Mouse (Mus musculus) kidney, adult 2 months (tissue): ENCODE measurements around the gene Plekhm3. TPM values are rescaled to one million over a fixed set of nuclear protein-coding genes. Genes with fewer than 3 reads are reported as not detected.

ENCODE experiments used
- DNase-seq: peaks from one replicate; pipeline ENCODE4 v3.0.0; 2021
- H3K27ac ChIP-seq: fragments of 200-500 bp; 2 replicates; pipeline ENCODE4 v1.5.1; 2012; ENCODE audit warnings: low read depth, low read length, control low read depth, inconsistent platforms; ENCODE audit not compliant: insufficient read depth
- H3K27me3 ChIP-seq: fragments of 200-500 bp; replicated peaks from 2 replicates; pipeline ENCODE4 v1.6.1; 2012; ENCODE audit warnings: mild to moderate bottlenecking, moderate library complexity, low read length, inconsistent platforms; ENCODE audit not compliant: control insufficient read depth, insufficient read depth
- H3K36me3 ChIP-seq: fragments of 200-500 bp; 2 replicates; pipeline ENCODE4 v1.6.1; 2012; ENCODE audit warnings: mild to moderate bottlenecking, moderate library complexity, low read length, inconsistent platforms; ENCODE audit not compliant: control insufficient read depth, insufficient read depth
- H3K4me1 ChIP-seq: fragments of 200-500 bp; 2 replicates; pipeline ENCODE4 v1.6.1; 2011; ENCODE audit warnings: low read length; ENCODE audit not compliant: control insufficient read depth, insufficient read depth
- H3K4me3 ChIP-seq: fragments of 200-500 bp; 2 replicates; pipeline ENCODE4 v1.5.1; 2011; ENCODE audit warnings: mild to moderate bottlenecking, low read depth, low read length, control low read depth; ENCODE audit not compliant: insufficient read depth
- CTCF ChIP-seq: fragments of 200-500 bp; conservative IDR thresholded peaks from 2 replicates; pipeline ENCODE4 v1.5.1; 2011; ENCODE audit warnings: low read depth, mild to moderate bottlenecking, control low read depth, low read length, moderate library complexity, mixed read lengths; ENCODE audit not compliant: insufficient read depth, insufficient read length
- POLR2A ChIP-seq: fragments of 200-500 bp; IDR thresholded peaks from one replicate; pipeline ENCODE4 v1.6.1; 2011; ENCODE audit warnings: low read depth, low read length, control low read depth
- WGBS: fragments of 180-500 bp; shearing (Covaris S2); methylation state at CpG from one replicate; pipeline ENCODE4 v1.1.7; 2018; 5-methylcytosine and 5-hydroxymethylcytosine counted together
- polyA plus RNA-seq: library from polyadenylated mRNA; depleted of rRNA; stranded (reverse); fragments of >200 nt; gene quantifications from 2 replicates; pipeline ENCODE4 v1.2.3, GENCODE M21; 2012

Plekhm3 gene
- polyA plus RNA-seq, 1 experiment = 3.3 TPM

GRCm38 (mm10) chr1:64847565-64847964, 109.1 kb downstream of the Plekhm3 start:
- Histone ChIP-seq H3K27me3 (no peaks in the 10 kb centered on the region), H3K4me1 (0 out of 2 replicates have a peak, but pooled peaks cover 3% of the 10 kb centered on the region), H3K27ac (no peak overlapping the region), H3K36me3 (no peaks in the 10 kb centered on the region), H3K4me3 (no peak overlapping the region)
- no peak for DNase-seq
- TF ChIP-seq POLR2A (no peak), CTCF (no peak)

GRCm38 (mm10) chr1:64844978-64845377, 111.6 kb downstream of the Plekhm3 start:
- 0 out of 2 replicates have a peak, but pooled peaks cover 3% of the 10 kb centered on the region for H3K4me1 ChIP-seq
- TF ChIP-seq CTCF (no peak), POLR2A (no peak)

GRCm38 (mm10) chr1:64843900-64844616, 112.6 kb downstream of the Plekhm3 start:
- TF ChIP-seq POLR2A (no peak), CTCF (no peak)
- no peak overlapping the region for H3K27ac ChIP-seq
- 85% methylated on average over 3 of the region's 3 CpGs for WGBS
- no peak for DNase-seq
- no peaks in the 10 kb centered on the region for H3K27me3 ChIP-seq
- no peak overlapping the region for H3K4me3 ChIP-seq
- no peaks in the 10 kb centered on the region for H3K36me3 ChIP-seq
- 0 out of 2 replicates have a peak, but pooled peaks cover 2% of the 10 kb centered on the region for H3K4me1 ChIP-seq

More at GRCm38 (mm10) chr1:64844978-64845377, 111.6 kb downstream of the Plekhm3 start:
- 86% methylated on average over 3 of the region's 3 CpGs for WGBS
- no peak for DNase-seq
- Histone ChIP-seq H3K27ac (no peak overlapping the region), H3K36me3 (no peaks in the 10 kb centered on the region), H3K27me3 (no peaks in the 10 kb centered on the region), H3K4me3 (no peak overlapping the region)

GRCm38 (mm10) chr1:64840930-64841329, 115.7 kb downstream of the Plekhm3 start:
- H3K27me3 ChIP-seq = no peaks in the 10 kb centered on the region
- H3K36me3 ChIP-seq = no peaks in the 10 kb centered on the region
- TF ChIP-seq CTCF (no peak), POLR2A (no peak)
- no peak overlapping the region for H3K27ac ChIP-seq
- H3K4me1 ChIP-seq = no peaks in the 10 kb centered on the region
- 42% methylated on average over 1 of the region's 1 CpGs for WGBS
- no peak overlapping the region for H3K4me3 ChIP-seq
- DNase-seq = no peak

- Histone ChIP-seq H3K36me3 (no peaks in the 10 kb centered on the region), H3K4me3 (no peak overlapping the region), H3K27me3 (no peaks in the 10 kb centered on the region), H3K27ac (no peak overlapping the region), H3K4me1 (no peaks in the 10 kb centered on the region)
- TF ChIP-seq POLR2A (no peak), CTCF (no peak)
- WGBS = 92% methylated on average over 5 of the region's 5 CpGs
- DNase-seq = no peak
Observed at GRCm38 (mm10) chr1:64836584-64836983, 120.0 kb downstream of the Plekhm3 start.

- H3K27ac ChIP-seq = no peak overlapping the region
Observed at GRCm38 (mm10) chr1:64836114-64836513, 120.5 kb downstream of the Plekhm3 start.

GRCm38 (mm10) chr1:64831552-64831951, 125.1 kb downstream of the Plekhm3 start:
- 47% methylated on average over 2 of the region's 2 CpGs for WGBS
- no peak for DNase-seq
- no peak for TF ChIP-seq POLR2A
- H3K4me1 ChIP-seq = peaks cover 4% of the 10 kb centered on the region; the same call in 1 of the 2 replicates
- no peaks in the 10 kb centered on the region for H3K36me3 ChIP-seq
- H3K27me3 ChIP-seq = no peaks in the 10 kb centered on the region
- no peak overlapping the region for H3K27ac ChIP-seq
- H3K4me3 ChIP-seq = no peak overlapping the region

More at GRCm38 (mm10) chr1:64836114-64836513, 120.5 kb downstream of the Plekhm3 start:
- DNase-seq = no peak
- no peaks in the 10 kb centered on the region for H3K4me1 ChIP-seq
- H3K36me3 ChIP-seq = no peaks in the 10 kb centered on the region
- 66% methylated on average over 3 of the region's 3 CpGs for WGBS
- H3K27me3 ChIP-seq = no peaks in the 10 kb centered on the region
- no peak overlapping the region for H3K4me3 ChIP-seq
- TF ChIP-seq POLR2A = no peak
- no peak for TF ChIP-seq CTCF

GRCm38 (mm10) chr1:64827434-64827833, 129.2 kb downstream of the Plekhm3 start:
- Histone ChIP-seq H3K4me3 (no peak overlapping the region), H3K27me3 (no peaks in the 10 kb centered on the region), H3K27ac (no peak overlapping the region), H3K36me3 (no peaks in the 10 kb centered on the region), H3K4me1 (peaks cover 13% of the 10 kb centered on the region; the same call in 1 of the 2 replicates)
- TF ChIP-seq POLR2A (no peak), CTCF (no peak)
- DNase-seq = no peak
- 93% methylated on average over 5 of the region's 5 CpGs for WGBS
